Mouse (Mus musculus) heart, embryonic 15.5 days (tissue): Measurements from ENCODE around the gene Mosmo. TPM values are rescaled to one million over a fixed set of nuclear protein-coding genes. Genes with fewer than 3 reads are reported as not detected.

ENCODE experiments used
- ATAC-seq: fragments of 200-750 bp; cut with Nextera tagmentation; replicated peaks from 2 replicates; pipeline ENCODE4 v1.8.0; 2017; ENCODE audit warnings: low read depth, moderate TSS enrichment; ENCODE audit not compliant: insufficient number of reproducible peaks, insufficient read depth, low FRiP score
- H3K27ac ChIP-seq: fragments of 300-500 bp; sonication (generic); 2 replicates; pipeline ENCODE4 v1.5.1; 2015; ENCODE audit warnings: mild to moderate bottlenecking, inconsistent platforms
- H3K27me3 ChIP-seq: fragments of 300-500 bp; sonication (generic); 2 replicates; pipeline ENCODE4 v1.6.1; 2015; ENCODE audit warnings: inconsistent platforms
- H3K36me3 ChIP-seq: fragments of 300-500 bp; sonication (generic); 2 replicates; pipeline ENCODE4 v1.6.1; 2015; ENCODE audit warnings: mild to moderate bottlenecking, inconsistent platforms
- H3K4me1 ChIP-seq: fragments of 300-500 bp; sonication (generic); replicated peaks from 2 replicates; pipeline ENCODE4 v1.6.1; 2015; ENCODE audit warnings: inconsistent platforms
- H3K4me2 ChIP-seq: fragments of 300-500 bp; sonication (generic); 2 replicates; pipeline ENCODE4 v1.6.1; 2015; ENCODE audit warnings: inconsistent platforms, mild to moderate bottlenecking, moderate library complexity
- H3K4me3 ChIP-seq: fragments of 300-500 bp; sonication (generic); 2 replicates; pipeline ENCODE4 v1.5.1; 2015; ENCODE audit warnings: mild to moderate bottlenecking, inconsistent platforms
- H3K9ac ChIP-seq: fragments of 300-500 bp; sonication (generic); 2 replicates; pipeline ENCODE4 v1.6.1; 2015; ENCODE audit warnings: mild to moderate bottlenecking, inconsistent platforms
- H3K9me3 ChIP-seq: fragments of 300-500 bp; sonication (generic); replicated peaks from 2 replicates; pipeline ENCODE4 v1.6.1; 2016; ENCODE audit warnings: inconsistent platforms
- WGBS: fragments of 180-500 bp; shearing (Covaris S2); methylation state at CpG from one replicate; pipeline ENCODE4 v1.1.7; 2015; ENCODE audit warnings: mixed read lengths; 5-methylcytosine and 5-hydroxymethylcytosine counted together
- polyA plus RNA-seq: library from polyadenylated mRNA; unstranded; fragments of >200 nt; fragmentation: Nextera tagmentation; extraction: Ambion mirVana; gene quantifications from 2 replicates; pipeline ENCODE4 v1.2.1, GENCODE M21; 2015

Mosmo gene
- 11.4 and 13.0 TPM in 2 replicates for polyA plus RNA-seq

DNA sequence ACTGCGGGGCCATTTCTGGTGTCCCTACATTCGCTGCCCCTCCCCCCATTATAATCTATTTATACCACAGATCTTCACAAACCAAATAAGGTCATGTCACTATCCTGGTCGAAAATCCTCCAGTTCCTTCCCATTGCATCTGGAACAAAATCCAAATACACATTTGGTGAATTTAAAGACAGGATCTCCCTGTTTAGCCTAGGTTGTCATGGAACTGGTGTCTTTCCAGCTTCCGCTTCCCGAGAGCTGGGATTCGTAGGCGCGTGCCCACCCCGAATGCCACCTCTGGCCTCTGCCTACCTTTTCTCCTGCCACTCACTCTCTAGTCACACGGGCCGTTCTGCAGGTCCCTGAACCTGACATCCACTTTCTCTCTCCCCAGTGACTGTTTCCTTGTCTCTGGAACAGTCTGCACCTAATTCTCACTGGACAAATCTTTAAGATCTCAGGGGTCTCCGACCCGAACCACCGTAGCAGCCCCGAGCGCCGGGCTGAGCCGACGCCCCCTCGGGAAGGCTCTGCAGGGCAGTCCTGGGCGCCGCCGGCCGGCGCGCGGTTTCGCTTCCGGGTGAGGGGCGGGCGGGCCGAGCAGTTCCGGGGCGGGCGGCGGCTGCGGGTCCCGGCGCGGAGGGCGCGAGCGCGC lies at the start of gene Mosmo:
Gene Mosmo (plus strand): TSS at position 618 of the 643 bp plus-strand sequence.
- Histone ChIP-seq H3K27ac (peak within 1 kb of the TSS; percentile 83), H3K9ac (peak within 1 kb of the TSS; percentile 82), H3K9me3 (no peaks in the 10 kb centered on the region), H3K4me2 (peak within 1 kb of the TSS; percentile 73), H3K4me3 (peak within 1 kb of the TSS; percentile 92), H3K36me3 (no peaks in the 10 kb centered on the region), H3K4me1 (peaks cover 46% of the 10 kb centered on the region), H3K27me3 (no peaks in the 10 kb centered on the region)
- whole genome bisulfite sequencing, result under 1% methylated on average over 32 of the region's 44 CpGs
- ATAC-seq, result peak; percentile 92

DNA sequence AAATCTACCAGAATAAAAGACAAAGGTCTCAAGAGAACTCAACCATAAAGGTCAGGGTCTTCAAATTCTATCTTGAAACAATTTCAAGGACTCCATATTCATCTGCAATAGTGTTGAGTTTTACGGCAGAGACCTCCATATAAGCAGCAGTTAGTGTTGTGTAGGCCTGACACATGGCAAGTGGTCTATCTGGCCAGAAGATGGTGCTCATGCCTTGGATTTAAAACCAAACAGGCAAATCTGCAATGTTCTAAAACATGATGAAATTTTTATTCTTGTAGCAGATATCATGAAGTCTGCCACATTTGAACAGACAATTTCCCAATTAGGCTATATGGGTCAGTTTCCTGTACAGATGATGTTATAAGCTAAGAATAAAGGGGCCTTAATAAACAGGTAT lies 44.9 kb upstream of the Mosmo start:
- 70% methylated on average over 1 of the region's 1 CpGs for WGBS
- no peak for ATAC-seq
- Histone ChIP-seq H3K9me3 (no peaks in the 10 kb centered on the region), H3K4me2 (no peak overlapping the region), H3K27ac (no peak overlapping the region), H3K4me1 (peaks cover 17% of the 10 kb centered on the region), H3K9ac (no peak overlapping the region), H3K4me3 (no peak overlapping the region), H3K27me3 (no peaks in the 10 kb centered on the region), H3K36me3 (no peaks in the 10 kb centered on the region)

DNA sequence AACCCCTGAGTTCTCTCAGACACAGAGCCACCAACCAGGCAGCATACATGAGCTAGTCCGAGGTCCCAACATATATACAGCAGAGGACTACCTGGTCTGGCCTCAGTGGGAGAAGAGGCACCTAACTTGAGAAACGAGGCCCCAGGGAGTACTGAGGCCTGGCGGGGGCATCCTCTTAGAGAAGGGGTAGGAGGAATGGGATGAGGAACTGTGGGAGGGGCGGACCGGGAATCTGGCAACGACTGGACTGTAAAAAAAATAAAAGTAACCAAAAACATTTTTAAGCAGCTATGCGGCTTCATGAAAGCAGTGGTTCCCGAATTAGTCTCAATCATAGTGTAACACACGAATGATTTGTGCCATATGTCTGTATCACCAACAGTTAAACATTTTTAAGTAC lies 43.1 kb upstream of the Mosmo start:
- peak overlapping the region; percentile 99 for H3K9ac ChIP-seq
- ATAC-seq, result no peak
- WGBS, result 8% methylated on average over 9 of the region's 9 CpGs
- H3K36me3 ChIP-seq, result peaks cover 14% of the 10 kb centered on the region
- peaks cover 17% of the 10 kb centered on the region for H3K4me1 ChIP-seq
- no peaks in the 10 kb centered on the region for H3K9me3 ChIP-seq
- H3K4me2 ChIP-seq, result peak overlapping the region; percentile 74
- H3K27ac ChIP-seq, result peak overlapping the region; percentile 98
- peak overlapping the region; percentile 97 for H3K4me3 ChIP-seq
- no peaks in the 10 kb centered on the region for H3K27me3 ChIP-seq

DNA sequence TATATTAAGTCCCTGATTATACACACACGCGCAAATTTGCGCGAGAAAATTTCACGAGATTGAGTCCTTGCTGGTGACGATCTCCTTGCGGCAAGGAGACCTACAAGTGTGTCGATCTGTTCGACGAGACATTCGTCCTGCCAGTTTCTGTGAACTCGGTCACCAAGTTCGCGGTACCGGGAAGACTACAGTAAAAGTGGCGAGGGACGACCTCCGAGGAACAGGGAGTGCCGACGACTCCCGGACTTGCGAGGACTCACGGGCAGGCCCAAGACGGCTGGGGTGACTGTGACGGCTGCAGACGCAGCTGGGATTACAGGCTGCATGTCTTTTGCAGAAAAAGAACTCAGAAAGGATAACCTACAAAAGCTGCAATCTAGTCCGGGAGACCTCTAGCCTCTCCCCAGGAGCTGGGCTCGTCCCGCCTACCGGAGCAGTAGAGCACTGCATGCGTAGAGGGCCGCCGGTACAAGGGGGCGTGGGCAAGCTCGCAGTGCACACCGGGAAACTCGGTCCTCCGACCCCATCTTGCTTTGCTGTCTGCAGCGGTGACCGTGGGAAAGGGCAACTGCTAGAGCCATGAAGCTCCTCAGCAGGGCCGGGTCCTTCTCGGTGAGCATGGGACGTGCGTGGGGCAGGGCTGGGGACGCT lies 42.6 kb upstream of the Mosmo start, which contains the start of gene Uqcrc2:
Gene Uqcrc2 (plus strand): TSS at position 466 of the 651 bp plus-strand sequence.
- Histone ChIP-seq H3K27me3 (no peaks in the 10 kb centered on the region), H3K27ac (peak within 1 kb of the TSS; percentile 98), H3K4me1 (peaks cover 17% of the 10 kb centered on the region), H3K36me3 (peaks cover 19% of the 10 kb centered on the region), H3K4me3 (peak within 1 kb of the TSS; percentile 97), H3K4me2 (peak within 1 kb of the TSS; percentile 74), H3K9ac (peak within 1 kb of the TSS; percentile 99), H3K9me3 (no peaks in the 10 kb centered on the region)
- under 1% methylated on average over 45 of the region's 45 CpGs for WGBS
- ATAC-seq, result peak; percentile 99

DNA sequence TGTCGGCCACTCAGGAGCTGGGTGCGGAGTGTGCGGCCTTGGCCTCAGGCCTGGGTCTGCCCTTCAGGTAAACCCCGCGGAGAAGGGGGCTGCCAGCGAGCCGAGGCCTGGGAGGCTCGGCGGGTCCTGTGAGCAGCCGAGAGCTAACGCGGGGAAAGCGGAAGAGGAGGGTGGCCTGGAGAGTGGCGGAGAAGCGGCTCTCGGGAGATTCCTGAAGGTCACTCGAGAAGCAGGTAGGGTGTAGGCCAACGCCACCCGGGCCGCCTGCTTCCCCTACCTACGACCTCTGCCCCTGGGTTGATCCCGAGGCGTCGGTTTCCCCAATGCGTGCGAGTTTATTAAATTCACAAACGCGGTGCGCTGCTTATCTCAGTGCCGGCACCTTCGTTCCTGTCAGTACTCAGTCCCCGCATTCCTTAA lies 42.0 kb upstream of the Mosmo start:
- WGBS, result under 1% methylated on average over 31 of the region's 32 CpGs
- Histone ChIP-seq H3K36me3 (peaks cover 24% of the 10 kb centered on the region), H3K4me3 (peak overlapping the region; percentile 97), H3K27me3 (no peaks in the 10 kb centered on the region), H3K9me3 (no peaks in the 10 kb centered on the region), H3K4me2 (peak overlapping the region; percentile 74), H3K4me1 (peaks cover 17% of the 10 kb centered on the region), H3K9ac (peak overlapping the region; percentile 99), H3K27ac (peak overlapping the region; percentile 98)
- ATAC-seq, result peak; percentile 77

DNA sequence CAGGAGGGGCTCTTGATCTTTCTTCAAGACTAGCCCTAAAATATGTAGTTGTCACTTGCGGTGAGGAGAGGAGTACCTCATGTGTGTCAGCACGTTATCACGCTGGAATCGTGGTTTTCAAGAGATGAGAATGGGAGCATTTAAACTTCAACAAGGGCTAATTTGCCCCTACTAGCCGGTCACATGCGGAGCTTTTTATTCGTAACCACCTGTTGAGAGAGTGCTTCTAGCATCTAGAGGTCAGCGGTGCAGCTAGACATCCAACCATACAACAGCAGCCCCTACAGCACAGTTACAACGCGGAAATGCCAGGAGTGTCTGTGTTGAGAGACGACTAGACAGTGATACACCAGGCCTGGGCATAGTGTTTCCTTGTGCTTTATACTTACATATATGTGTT lies 41.6 kb upstream of the Mosmo start:
- Histone ChIP-seq H3K27ac (peak overlapping the region; percentile 98), H3K36me3 (peaks cover 28% of the 10 kb centered on the region), H3K4me2 (peak overlapping the region; percentile 74), H3K4me3 (peak overlapping the region; percentile 97), H3K4me1 (peaks cover 17% of the 10 kb centered on the region), H3K27me3 (no peaks in the 10 kb centered on the region), H3K9ac (peak overlapping the region; percentile 99), H3K9me3 (no peaks in the 10 kb centered on the region)
- WGBS, result 2% methylated on average over 11 of the region's 11 CpGs
- ATAC-seq, result no peak

DNA sequence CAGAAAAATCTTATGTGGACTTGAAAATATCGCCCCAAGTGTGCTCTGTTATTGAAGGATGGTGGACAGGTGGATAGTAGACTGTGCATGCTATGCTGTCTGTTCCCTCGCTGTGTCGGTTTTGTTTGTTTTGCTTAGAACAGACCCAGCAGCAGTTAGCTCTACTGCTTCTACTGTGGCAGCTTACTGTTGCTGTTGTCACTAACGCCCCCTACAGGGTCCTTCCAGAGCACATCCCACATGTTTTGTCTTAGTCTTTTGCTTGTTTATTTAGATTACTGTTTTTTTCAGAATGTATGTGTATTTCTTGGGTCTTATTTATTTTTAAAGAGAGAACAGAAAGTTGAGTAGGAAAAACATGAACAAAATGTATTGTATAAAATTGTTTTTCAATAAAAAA lies 34.2 kb upstream of the Mosmo start:
- H3K36me3 ChIP-seq, result peaks cover 89% of the 10 kb centered on the region
- H3K4me2 ChIP-seq, result no peak overlapping the region
- no peaks in the 10 kb centered on the region for H3K9me3 ChIP-seq
- no peak overlapping the region for H3K4me3 ChIP-seq
- H3K27me3 ChIP-seq, result no peaks in the 10 kb centered on the region
- no peaks in the 10 kb centered on the region for H3K4me1 ChIP-seq
- H3K9ac ChIP-seq, result no peak overlapping the region
- ATAC-seq, result no peak
- 66% methylated on average over 4 of the region's 4 CpGs for WGBS
- no peak overlapping the region for H3K27ac ChIP-seq

DNA sequence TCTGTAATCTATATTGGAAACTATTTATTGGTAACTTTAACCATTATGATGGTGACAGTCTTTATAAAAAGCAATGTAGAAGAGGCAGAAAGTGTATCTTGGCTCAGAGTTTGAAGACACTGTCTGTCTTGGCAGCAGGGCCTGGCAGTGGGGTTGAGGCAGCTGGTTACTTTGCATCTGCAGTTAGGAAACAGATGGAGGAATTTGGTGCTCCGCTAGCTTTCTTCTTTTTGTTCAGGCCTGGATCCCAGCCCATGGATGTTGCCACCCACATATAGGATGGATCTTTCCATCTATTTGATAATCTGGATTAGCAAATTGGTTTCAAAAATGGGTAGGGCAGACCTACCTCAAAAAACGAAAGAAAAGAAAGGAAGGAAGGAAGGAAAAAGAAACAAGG lies 29.6 kb upstream of the Mosmo start:
- no peak for ATAC-seq
- WGBS, result 81% methylated on average over 2 of the region's 2 CpGs
- H3K4me2 ChIP-seq, result no peak overlapping the region
- no peak overlapping the region for H3K9ac ChIP-seq
- no peaks in the 10 kb centered on the region for H3K27me3 ChIP-seq
- no peak overlapping the region for H3K4me3 ChIP-seq
- no peak overlapping the region for H3K27ac ChIP-seq
- no peaks in the 10 kb centered on the region for H3K4me1 ChIP-seq
- peaks cover 89% of the 10 kb centered on the region for H3K36me3 ChIP-seq
- H3K9me3 ChIP-seq, result no peaks in the 10 kb centered on the region

DNA sequence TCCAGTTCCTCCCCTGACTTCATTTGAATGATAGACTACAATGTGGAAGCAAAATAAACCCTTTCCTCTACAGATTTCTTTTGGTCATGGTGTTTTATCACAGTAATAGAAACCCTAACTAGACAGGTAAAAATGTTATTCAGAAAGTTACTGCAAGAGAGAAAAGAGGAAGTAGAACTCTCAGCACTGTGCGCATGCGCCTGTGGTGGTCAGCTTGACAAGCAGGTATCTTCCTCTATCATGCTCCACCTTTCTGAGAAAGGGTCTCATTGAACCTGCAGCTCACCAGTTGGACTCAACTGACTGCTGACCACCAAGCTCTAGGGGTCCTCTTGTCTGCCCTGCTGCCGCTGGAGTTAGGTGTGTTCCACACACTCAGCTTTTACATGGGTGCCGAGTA lies 15.3 kb upstream of the Mosmo start:
- Histone ChIP-seq H3K9me3 (no peaks in the 10 kb centered on the region), H3K27me3 (no peaks in the 10 kb centered on the region), H3K27ac (no peak overlapping the region), H3K4me1 (no peaks in the 10 kb centered on the region), H3K9ac (no peak overlapping the region), H3K4me2 (no peak overlapping the region), H3K36me3 (peaks cover 30% of the 10 kb centered on the region), H3K4me3 (no peak overlapping the region)
- WGBS, result 88% methylated on average over 4 of the region's 4 CpGs
- ATAC-seq, result no peak

DNA sequence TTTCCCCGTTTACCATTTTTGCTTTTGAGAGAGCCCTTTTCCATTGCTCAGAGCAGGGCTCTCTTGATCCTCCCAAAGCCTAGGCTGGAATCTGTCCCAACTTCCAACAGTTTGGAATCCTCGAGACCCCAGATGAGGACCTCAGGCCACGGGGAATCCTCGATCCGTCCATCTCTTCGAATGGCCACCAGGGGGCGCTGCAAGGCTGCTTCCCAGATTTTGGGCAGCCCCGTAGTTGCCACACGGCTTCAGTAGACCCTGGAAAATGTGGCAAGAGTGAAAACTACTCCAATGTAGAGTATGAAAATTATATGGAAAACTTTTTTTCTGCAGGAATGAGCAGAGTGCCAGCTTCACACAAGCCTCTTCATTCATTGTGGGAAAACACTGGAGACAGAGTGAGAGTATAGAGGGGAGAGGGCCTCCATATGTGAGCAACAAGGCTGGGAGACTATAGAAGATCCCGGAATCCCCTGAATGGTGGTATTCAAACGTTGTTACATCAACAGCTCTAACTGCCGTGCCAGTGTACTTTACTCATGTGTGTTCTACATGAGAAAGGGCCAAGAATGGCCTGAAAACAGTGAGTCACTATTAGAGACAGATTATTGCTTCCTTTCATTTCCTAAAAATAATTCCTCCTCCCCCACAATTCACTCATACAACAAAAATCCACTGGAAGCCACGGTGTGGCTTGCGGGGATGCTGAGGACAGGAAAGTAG lies 7.1 kb upstream of the Mosmo start, which contains the start of gene Pdzd9:
Gene Pdzd9 (minus strand): TSS at position 191 of the 723 bp plus-strand sequence.
- Histone ChIP-seq H3K4me1 (0 out of 2 replicates have a peak, but pooled peaks cover 5% of the 10 kb centered on the region), H3K27me3 (no peaks in the 10 kb centered on the region), H3K36me3 (no peaks in the 10 kb centered on the region), H3K4me3 (no peak within 1 kb of the TSS), H3K27ac (no peak within 1 kb of the TSS), H3K4me2 (peak within 1 kb of the TSS; percentile 36), H3K9ac (no peak within 1 kb of the TSS), H3K9me3 (no peaks in the 10 kb centered on the region)
- WGBS, result 15% methylated on average over 14 of the region's 14 CpGs
- ATAC-seq, result no peak

DNA sequence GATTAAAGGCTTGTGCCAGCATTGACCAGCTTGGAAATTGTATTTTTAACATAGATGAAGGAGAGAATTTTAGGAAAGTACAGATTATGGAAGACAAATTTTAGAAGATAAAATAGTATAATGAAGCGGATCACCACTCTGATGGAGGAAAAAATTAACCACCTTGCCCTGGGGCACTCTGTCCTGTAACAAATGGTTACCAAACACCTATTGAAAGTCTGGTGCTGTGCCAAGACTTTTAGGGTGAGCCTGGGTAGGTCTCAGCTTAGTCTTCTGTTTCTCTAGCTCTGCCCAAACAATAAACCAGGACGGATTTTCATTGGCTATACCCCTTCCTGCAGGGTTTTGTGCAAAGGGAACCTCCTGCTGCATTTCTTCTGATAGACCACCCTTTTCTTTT lies 6.1 kb upstream of the Mosmo start:
- Histone ChIP-seq H3K36me3 (no peaks in the 10 kb centered on the region), H3K27me3 (no peaks in the 10 kb centered on the region), H3K9me3 (no peaks in the 10 kb centered on the region), H3K4me2 (no peak overlapping the region), H3K9ac (no peak overlapping the region), H3K4me1 (peaks cover 8% of the 10 kb centered on the region; the same call in 1 of the 2 replicates), H3K27ac (no peak overlapping the region), H3K4me3 (no peak overlapping the region)
- WGBS, result 59% methylated on average over 2 of the region's 2 CpGs
- no peak for ATAC-seq
